Mouse (Mus musculus): Measurements from ENCODE around the gene Chpt1.

DNA sequence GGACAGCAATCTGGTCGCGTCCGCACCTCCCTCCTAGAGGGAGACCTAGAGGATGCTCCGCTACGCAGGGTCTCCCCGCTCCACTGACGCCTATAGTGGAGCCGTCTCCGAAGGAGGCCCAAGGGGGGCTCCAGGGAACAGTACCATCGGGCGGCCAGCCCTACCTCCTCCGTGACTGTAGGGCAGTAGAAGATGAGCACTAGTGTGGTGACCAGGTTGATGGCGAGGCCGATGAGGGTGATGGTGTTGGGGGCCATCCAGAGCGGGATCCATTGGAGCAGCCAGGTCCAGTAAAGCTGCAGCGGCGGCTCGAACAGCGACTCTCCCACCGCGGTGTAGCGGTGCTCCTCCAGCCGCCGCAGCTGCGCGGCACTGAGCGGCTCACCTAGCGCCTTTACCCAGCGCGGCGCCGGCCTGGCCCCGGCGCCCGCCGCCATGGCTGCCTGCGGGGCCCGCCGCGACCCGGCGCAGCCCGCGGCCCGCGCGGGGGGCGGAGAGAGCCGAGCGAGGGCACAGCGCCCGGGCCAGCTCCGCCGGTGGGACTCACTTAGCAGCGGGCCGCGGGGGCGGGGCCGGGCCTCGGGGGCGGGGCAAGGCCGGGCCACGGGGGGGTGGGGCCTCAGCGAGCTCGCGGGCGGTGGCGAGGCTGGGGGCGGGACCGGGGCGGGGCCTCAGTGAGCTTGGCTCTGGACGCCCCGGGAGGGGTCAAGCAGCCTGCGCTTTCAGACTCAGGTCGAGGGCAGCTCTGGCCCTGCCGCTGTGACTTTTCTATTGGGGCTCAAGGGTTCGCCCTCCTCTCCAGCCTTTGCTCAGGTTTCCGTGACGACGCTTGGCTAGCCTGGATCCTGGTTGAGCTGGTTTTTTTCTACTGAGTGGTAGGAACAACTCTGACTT lies at the start of gene Chpt1:
- TF ChIP-seq CTCF (conservative IDR thresholded peaks at IDR 0.05; ENCODE audit: low read length) = no peak
- no peak for TF ChIP-seq NANOG (IDR thresholded peaks at IDR 0.05; ENCODE audit: borderline replicate concordance, low read length)

Measured in E14TG2a.4 (cell line).